Mouse (Mus musculus) induced T-regulatory cell, adult 2 months (primary cell): ENCODE measurements around the gene Rhoq.

Source experiments
- DNase-seq: peaks from one replicate; pipeline ENCODE4 v3.0.0-alpha.2; 2012; ENCODE audit warnings: low read depth

The Rhoq gene

GRCm38 (mm10) chr17:86997323-86997722, 34.4 kb downstream of the Rhoq start:
- no peak for DNase-seq

- DNase-seq, result no peak
Measured at GRCm38 (mm10) chr17:87008950-87009349, 46.1 kb downstream of the Rhoq start.

- DNase-seq, result no peak
Measured at GRCm38 (mm10) chr17:87011301-87012019, 48.6 kb downstream of the Rhoq start.

- DNase-seq, result no peak
Measured at GRCm38 (mm10) chr17:87019692-87020091, 56.8 kb downstream of the Rhoq start.

- DNase-seq, result peak; percentile 59
Measured at GRCm38 (mm10) chr17:87024491-87025242, 61.8 kb downstream of the Rhoq start.

GRCm38 (mm10) chr17:87025269-87025949, 62.5 kb downstream of the Rhoq start, which contains the start of the genes Pigf and Cript:
Pigf (minus strand) TSS chr17:87025406.
Cript (plus strand) TSS chr17:87025550.
- DNase-seq, result peak; percentile 100

- peak; percentile 82 for DNase-seq
Measured at GRCm38 (mm10) chr17:87036141-87037073, 73.5 kb downstream of the Rhoq start.

- DNase-seq, result no peak
Measured at GRCm38 (mm10) chr17:87038496-87038895, 75.6 kb downstream of the Rhoq start.

GRCm38 (mm10) chr17:87041739-87042138, 78.9 kb downstream of the Rhoq start:
- DNase-seq, result no peak

- peak; percentile 96 for DNase-seq
Measured at GRCm38 (mm10) chr17:87044364-87044763, 81.5 kb downstream of the Rhoq start.

- DNase-seq, result no peak
Measured at GRCm38 (mm10) chr17:87044796-87045195, 81.9 kb downstream of the Rhoq start.
